Mouse (Mus musculus): Measurements from ENCODE around the gene Kcnk5. TPM values are rescaled to one million over a fixed set of nuclear protein-coding genes. Genes with fewer than 3 reads are reported as not detected.

Gene Kcnk5
- total and polyA plus RNA-seq, 2 experiments = 10.3 to 25.6 TPM

DNA sequence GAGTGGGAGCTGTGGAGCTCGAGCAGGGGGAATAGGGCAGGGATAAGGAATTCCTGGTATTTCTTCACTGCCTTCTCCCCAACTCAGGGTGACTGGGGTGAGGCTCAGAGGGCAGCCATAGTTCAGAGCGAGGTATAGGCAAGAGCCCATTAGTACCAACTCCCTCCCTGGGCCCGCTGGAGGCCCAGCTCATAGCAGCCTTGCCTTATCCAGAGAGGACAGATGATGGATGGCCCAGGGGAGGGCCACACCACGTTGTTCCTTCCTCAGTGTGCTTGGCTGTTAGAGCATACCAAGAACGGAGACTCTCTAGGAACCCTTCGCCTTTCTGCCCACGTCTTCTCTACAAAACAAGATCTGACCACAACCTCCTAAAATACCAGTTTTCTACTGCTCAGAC lies 27.4 kb downstream of the Kcnk5 start:
- WGBS = 79% methylated on average over 7 of the region's 7 CpGs
- no peaks in the 10 kb centered on the region for H3K27me3 ChIP-seq (ENCODE audit: control insufficient read depth, insufficient read depth, low read length)

DNA sequence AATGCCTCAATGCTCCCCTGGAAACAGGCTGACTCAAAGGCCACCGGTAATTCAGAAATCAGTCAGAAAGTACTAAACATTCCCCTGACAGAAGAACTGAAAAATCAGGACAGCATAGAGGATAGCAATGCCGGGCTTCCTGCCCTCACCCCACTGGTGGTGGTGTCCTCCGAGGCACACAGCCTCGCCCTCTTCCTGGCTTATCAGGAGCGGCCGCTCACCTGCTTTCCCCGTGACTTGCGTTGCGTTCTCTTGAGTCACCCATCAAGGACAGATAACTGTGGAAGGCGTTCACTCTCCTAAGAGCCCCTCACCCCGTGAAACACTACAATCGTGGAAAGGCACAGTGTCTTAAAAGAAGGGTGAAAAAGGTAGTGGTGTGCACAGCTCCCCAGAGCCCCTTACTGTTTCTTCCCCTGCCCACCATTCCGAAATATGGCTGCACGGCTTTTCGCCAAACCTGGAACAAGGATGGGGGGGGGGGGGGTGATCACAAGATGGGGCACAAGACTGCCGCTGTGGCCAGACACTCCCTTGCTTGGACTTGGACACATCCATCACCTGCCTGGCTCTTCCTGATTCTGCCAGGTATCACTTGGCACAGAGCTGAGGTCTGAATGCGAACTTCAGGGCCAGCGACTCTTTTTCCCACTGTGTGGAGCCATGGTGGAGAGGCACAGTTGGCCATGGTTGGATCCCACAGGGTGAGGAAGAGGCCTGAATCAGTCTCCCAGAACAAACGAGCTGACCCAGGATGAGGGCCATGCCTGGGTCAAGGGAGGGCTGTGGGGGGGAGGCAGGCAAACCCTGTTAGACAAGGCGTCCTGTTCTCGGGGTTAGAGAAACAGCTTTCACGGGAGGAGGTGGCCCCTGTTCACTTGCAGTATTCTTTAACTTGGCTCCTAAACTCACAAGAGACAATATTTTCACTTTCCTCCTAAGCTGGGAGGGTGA lies 32.2 kb downstream of the Kcnk5 start:
- H3K27ac ChIP-seq (replicated peaks; ENCODE audit: insufficient read depth, low read depth, low read length) = no peak overlapping the region
- H3K4me1 ChIP-seq (ENCODE audit: control insufficient read depth, insufficient read depth, low read length) = peaks cover 3% of the 10 kb centered on the region
- no peak for DNase-seq (ENCODE audit: extremely low read depth, low read depth, low spot score)
- peaks cover 14% of the 10 kb centered on the region for H3K36me3 ChIP-seq (ENCODE audit: control insufficient read depth, insufficient read depth, low read length)
- no peak overlapping the region for H3K4me3 ChIP-seq (ENCODE audit: insufficient read depth, low read depth, low read length)
- 84% methylated on average over 22 of the region's 22 CpGs for WGBS
- TF ChIP-seq CTCF (IDR thresholded peaks at IDR 0.05; ENCODE audit: low read depth, low read length) = no peak
- TF ChIP-seq POLR2A (IDR thresholded peaks at IDR 0.05; ENCODE audit: extremely low read depth, insufficient read depth, low read length) = no peak
- no peaks in the 10 kb centered on the region for H3K27me3 ChIP-seq (ENCODE audit: control insufficient read depth, insufficient read depth, low read length)
- peaks cover 33% of the 10 kb centered on the region; the same call in 1 of the 2 replicates for H3K79me2 ChIP-seq (ENCODE audit: control insufficient read depth, insufficient read depth, low read length)
- H3K9ac ChIP-seq (ENCODE audit: low read depth, low read length) = no peak overlapping the region

More for the DNA sequence above, 27.4 kb downstream of the Kcnk5 start:
- H3K27ac ChIP-seq (replicated peaks; ENCODE audit: insufficient read depth, low read depth, low read length) = no peak overlapping the region
- 0 out of 2 replicates have a peak, but pooled peaks cover 2% of the 10 kb centered on the region for H3K4me1 ChIP-seq (ENCODE audit: control insufficient read depth, insufficient read depth, low read length)
- TF ChIP-seq POLR2A (IDR thresholded peaks at IDR 0.05; ENCODE audit: extremely low read depth, insufficient read depth, low read length) (no peak), CTCF (IDR thresholded peaks at IDR 0.05; ENCODE audit: low read depth, low read length) (no peak)
- peaks cover 62% of the 10 kb centered on the region for H3K79me2 ChIP-seq (ENCODE audit: control insufficient read depth, insufficient read depth, low read length)
- H3K9ac ChIP-seq (ENCODE audit: low read depth, low read length) = no peak overlapping the region
- H3K4me3 ChIP-seq (ENCODE audit: insufficient read depth, low read depth, low read length) = no peak overlapping the region
- H3K36me3 ChIP-seq (ENCODE audit: control insufficient read depth, insufficient read depth, low read length) = 0 out of 2 replicates have a peak, but pooled peaks cover 3% of the 10 kb centered on the region
- no peak for DNase-seq (ENCODE audit: extremely low read depth, low read depth, low spot score)

DNA sequence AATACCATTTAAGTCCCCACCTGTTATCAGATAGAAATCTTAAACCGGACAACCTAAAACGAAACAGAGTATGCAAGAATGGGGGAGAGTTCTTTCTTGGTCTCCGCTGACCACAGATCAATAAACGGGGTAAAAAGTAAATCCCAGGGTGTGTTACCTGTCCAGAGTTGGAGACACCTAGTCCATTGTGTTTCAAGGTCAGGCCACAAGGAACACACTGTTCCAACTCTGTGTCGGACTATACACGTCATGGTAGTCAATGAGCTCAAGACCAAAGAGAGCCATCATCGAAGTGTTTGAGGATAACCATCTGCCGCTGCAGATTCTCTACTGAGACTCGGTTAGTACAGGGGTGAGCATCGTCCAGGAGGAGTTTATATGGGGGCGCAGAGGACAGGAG lies 33.1 kb downstream of the Kcnk5 start:
- H3K79me2 ChIP-seq (ENCODE audit: control insufficient read depth, insufficient read depth, low read length) = peaks cover 29% of the 10 kb centered on the region; the same call in 1 of the 2 replicates
- no peak overlapping the region for H3K9ac ChIP-seq (ENCODE audit: low read depth, low read length)
- no peak overlapping the region for H3K27ac ChIP-seq (replicated peaks; ENCODE audit: insufficient read depth, low read depth, low read length)
- DNase-seq (ENCODE audit: extremely low read depth, low read depth, low spot score) = peak; percentile 51
- no peaks in the 10 kb centered on the region for H3K27me3 ChIP-seq (ENCODE audit: control insufficient read depth, insufficient read depth, low read length)
- H3K4me3 ChIP-seq (ENCODE audit: insufficient read depth, low read depth, low read length) = no peak overlapping the region
- TF ChIP-seq CTCF (IDR thresholded peaks at IDR 0.05; ENCODE audit: low read depth, low read length) (no peak), POLR2A (IDR thresholded peaks at IDR 0.05; ENCODE audit: extremely low read depth, insufficient read depth, low read length) (no peak)
- WGBS = 77% methylated on average over 11 of the region's 11 CpGs
- peaks cover 3% of the 10 kb centered on the region for H3K4me1 ChIP-seq (ENCODE audit: control insufficient read depth, insufficient read depth, low read length)
- H3K36me3 ChIP-seq (ENCODE audit: control insufficient read depth, insufficient read depth, low read length) = peaks cover 17% of the 10 kb centered on the region

DNA sequence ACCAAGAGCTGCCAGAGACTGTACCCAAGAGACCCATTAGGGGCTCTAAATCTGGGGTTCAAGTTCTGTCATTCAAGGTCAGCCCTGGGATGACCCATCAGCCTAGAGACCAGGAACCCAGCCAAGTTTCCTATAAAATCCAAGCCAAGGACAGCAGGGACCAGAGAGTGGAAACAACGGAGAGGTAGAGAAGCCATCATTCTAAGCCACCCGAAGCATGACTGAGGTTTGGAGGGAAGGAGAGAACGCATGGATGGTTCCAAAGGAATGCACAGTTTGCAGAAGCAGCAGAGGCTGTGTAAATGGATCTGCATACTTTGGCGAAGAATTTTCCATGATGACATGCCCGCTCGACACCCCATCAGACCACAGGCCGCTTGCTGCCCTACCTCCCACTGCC lies 33.8 kb downstream of the Kcnk5 start:
- WGBS = 79% methylated on average over 7 of the region's 7 CpGs
- H3K36me3 ChIP-seq (ENCODE audit: control insufficient read depth, insufficient read depth, low read length) = peaks cover 23% of the 10 kb centered on the region
- H3K79me2 ChIP-seq (ENCODE audit: control insufficient read depth, insufficient read depth, low read length) = peaks cover 22% of the 10 kb centered on the region; the same call in 1 of the 2 replicates
- H3K4me3 ChIP-seq (ENCODE audit: insufficient read depth, low read depth, low read length) = no peak overlapping the region
- no peak overlapping the region for H3K27ac ChIP-seq (replicated peaks; ENCODE audit: insufficient read depth, low read depth, low read length)
- TF ChIP-seq CTCF (IDR thresholded peaks at IDR 0.05; ENCODE audit: low read depth, low read length) (no peak), POLR2A (IDR thresholded peaks at IDR 0.05; ENCODE audit: extremely low read depth, insufficient read depth, low read length) (no peak)
- H3K9ac ChIP-seq (ENCODE audit: low read depth, low read length) = no peak overlapping the region
- peaks cover 3% of the 10 kb centered on the region for H3K4me1 ChIP-seq (ENCODE audit: control insufficient read depth, insufficient read depth, low read length)
- H3K27me3 ChIP-seq (ENCODE audit: control insufficient read depth, insufficient read depth, low read length) = no peaks in the 10 kb centered on the region
- DNase-seq (ENCODE audit: extremely low read depth, low read depth, low spot score) = peak; percentile 59

DNA sequence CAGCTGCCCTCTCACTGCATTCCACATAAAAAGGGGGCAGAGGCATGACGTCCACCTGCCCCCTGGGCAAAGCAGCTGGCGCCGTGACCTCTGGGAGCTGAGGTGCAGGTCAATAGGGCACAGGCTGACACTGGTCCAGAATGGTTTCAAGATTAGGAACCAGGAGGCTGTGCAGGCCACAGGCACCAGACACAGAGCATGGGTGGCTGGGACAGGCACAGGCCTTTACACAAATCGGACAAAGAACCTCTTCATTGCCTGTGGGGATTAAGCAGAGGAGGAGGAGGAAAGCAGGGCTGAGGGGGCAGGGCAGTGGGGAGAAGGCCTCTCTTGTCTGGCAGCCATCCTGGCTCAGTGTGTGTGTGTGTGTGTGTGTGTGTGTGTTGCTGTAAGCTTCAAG lies 37.5 kb downstream of the Kcnk5 start:
- Histone ChIP-seq H3K4me1 (ENCODE audit: control insufficient read depth, insufficient read depth, low read length) (peaks cover 3% of the 10 kb centered on the region), H3K4me3 (ENCODE audit: insufficient read depth, low read depth, low read length) (no peak overlapping the region), H3K27me3 (ENCODE audit: control insufficient read depth, insufficient read depth, low read length) (no peaks in the 10 kb centered on the region), H3K27ac (replicated peaks; ENCODE audit: insufficient read depth, low read depth, low read length) (no peak overlapping the region), H3K9ac (ENCODE audit: low read depth, low read length) (no peak overlapping the region), H3K79me2 (ENCODE audit: control insufficient read depth, insufficient read depth, low read length) (0 out of 2 replicates have a peak, but pooled peaks cover 8% of the 10 kb centered on the region), H3K36me3 (ENCODE audit: control insufficient read depth, insufficient read depth, low read length) (peaks cover 39% of the 10 kb centered on the region)
- TF ChIP-seq CTCF (IDR thresholded peaks at IDR 0.05; ENCODE audit: low read depth, low read length) (no peak), POLR2A (IDR thresholded peaks at IDR 0.05; ENCODE audit: extremely low read depth, insufficient read depth, low read length) (no peak)
- WGBS = 42% methylated on average over 4 of the region's 4 CpGs
- DNase-seq (ENCODE audit: extremely low read depth, low read depth, low spot score) = peak; percentile 42
